In genomic region chr19:42238341-42238715, GRCm38 (mm10) we compare ENCODE assay signal across 12 mouse cellular contexts. TPM values are rescaled to one million over a fixed set of nuclear protein-coding genes. Genes with fewer than 3 reads are reported as not detected.
DNase-seq lines count a peak whose midpoint lies in the region; ATAC-seq and TF ChIP-seq lines count a peak whose summit lies in the region.
"Had no signal": no experiment of that assay in that cellular context is flagged by ENCODE, and none has a peak within 500 bp of the region (broad histone marks: within the 10 kb centered on the region; RNA-seq: fewer than 3 reads in every experiment).

No protein-coding gene starts in this region.

- H3K36me3 ChIP-seq in midbrain, embryonic 13.5 days, result no peaks in the 10 kb centered on the region
- H3K36me3 ChIP-seq in midbrain, embryonic 14.5 days (ENCODE audit: control insufficient read depth, insufficient read depth, low read length), result no peaks in the 10 kb centered on the region
- H3K36me3 ChIP-seq in heart, embryonic 10.5 days, result no peaks in the 10 kb centered on the region
- H3K36me3 ChIP-seq: liver, embryonic 12.5 days had no signal

- no peak for TF ChIP-seq POLR2A in cerebellum, adult 2 months (IDR thresholded peaks at IDR 0.05; ENCODE audit: borderline replicate concordance, insufficient read depth, low read length)

- ATAC-seq in midbrain, embryonic 13.5 days, result no peak
- ATAC-seq in midbrain, embryonic 14.5 days (ENCODE audit: low FRiP score, low TSS enrichment), result no peak
- ATAC-seq: liver, embryonic 12.5 days had no signal

- 17% methylated on average over 7 of the region's 7 CpGs for WGBS in cerebellum, adult 2 months
- WGBS in midbrain, embryonic 13.5 days, result 74% methylated on average over 7 of the region's 7 CpGs
- 68% methylated on average over 7 of the region's 7 CpGs for WGBS in midbrain, embryonic 14.5 days
- 39% methylated on average over 7 of the region's 7 CpGs for WGBS in heart, embryonic 10.5 days

- no peak for TF ChIP-seq CTCF in cerebellum, adult 2 months (IDR thresholded peaks at IDR 0.05; ENCODE audit: borderline replicate concordance, insufficient read depth, low read depth, low read length)

- H3K4me3 ChIP-seq in cerebellum, adult 2 months (replicated peaks; ENCODE audit: insufficient read depth, low read depth, low read length), result no peak overlapping the region
- H3K4me3 ChIP-seq in midbrain, embryonic 13.5 days (replicated peaks), result no peak overlapping the region
- H3K4me3 ChIP-seq in midbrain, embryonic 14.5 days (replicated peaks; ENCODE audit: low read depth, low read length), result no peak overlapping the region
- peak overlapping the region; percentile 31 for H3K4me3 ChIP-seq in heart, embryonic 10.5 days
- H3K4me3 ChIP-seq: layer of hippocampus, adult 2 months; liver, embryonic 12.5 days; megakaryocyte, embryonic 14.5 days had no signal

- H3K4me1 ChIP-seq in cerebellum, adult 2 months (ENCODE audit: control insufficient read depth, insufficient read depth, low read length), result peaks cover 15% of the 10 kb centered on the region
- peaks cover 11% of the 10 kb centered on the region for H3K4me1 ChIP-seq in midbrain, embryonic 13.5 days (replicated peaks)
- H3K4me1 ChIP-seq in midbrain, embryonic 14.5 days (ENCODE audit: control insufficient read depth, insufficient read depth, low read length), result peaks cover 7% of the 10 kb centered on the region; the same call in 1 of the 2 replicates
- peaks cover 30% of the 10 kb centered on the region for H3K4me1 ChIP-seq in heart, embryonic 10.5 days
- H3K4me1 ChIP-seq: liver, embryonic 12.5 days; megakaryocyte, embryonic 14.5 days had no signal

- no peak overlapping the region for H3K27ac ChIP-seq in cerebellum, adult 2 months (ENCODE audit: insufficient read depth, low read length)
- H3K27ac ChIP-seq in midbrain, embryonic 13.5 days, result 0 out of 2 replicates have a peak overlapping the region, but pooled peaks have one; percentile 54
- H3K27ac ChIP-seq in midbrain, embryonic 14.5 days (replicated peaks; ENCODE audit: low read depth, low read length), result no peak overlapping the region
- peak overlapping the region; percentile 68 for H3K27ac ChIP-seq in heart, embryonic 10.5 days
- H3K27ac ChIP-seq: layer of hippocampus, adult 2 months; liver, embryonic 12.5 days had no signal

- no peak overlapping the region for H3K4me2 ChIP-seq in midbrain, embryonic 13.5 days (replicated peaks)
- no peak overlapping the region for H3K4me2 ChIP-seq in midbrain, embryonic 14.5 days (ENCODE audit: low read length)
- H3K4me2 ChIP-seq: liver, embryonic 12.5 days had no signal

- peak; percentile 49 to 55 for DNase-seq in cerebellum, adult 2 months
- no peak for DNase-seq in cerebellum, adult 11-12 months
- DNase-seq in midbrain, embryonic 14.5 days, result no peak
- DNase-seq in heart, embryonic 10.5 days (ENCODE audit: low spot score), result no peak
- DNase-seq in skeletal muscle tissue, adult 2 months (ENCODE audit: low read depth, low spot score), result peak; percentile 81
- DNase-seq in urinary bladder, adult 2 months (ENCODE audit: low spot score), result no peak
- DNase-seq in layer of hippocampus, postnatal 36 days, result no peak

- no peak overlapping the region for H3K9ac ChIP-seq in midbrain, embryonic 13.5 days (replicated peaks)
- H3K9ac ChIP-seq in midbrain, embryonic 14.5 days (replicated peaks; ENCODE audit: low read length), result no peak overlapping the region
- H3K9ac ChIP-seq: liver, embryonic 12.5 days had no signal

- no peaks in the 10 kb centered on the region for H3K27me3 ChIP-seq in cerebellum, adult 2 months (ENCODE audit: control insufficient read depth, insufficient read depth, low read length)
- no peaks in the 10 kb centered on the region for H3K27me3 ChIP-seq in midbrain, embryonic 13.5 days
- no peaks in the 10 kb centered on the region for H3K27me3 ChIP-seq in midbrain, embryonic 14.5 days (ENCODE audit: control insufficient read depth, insufficient read depth, low read length)
- no peaks in the 10 kb centered on the region for H3K27me3 ChIP-seq in heart, embryonic 10.5 days (ENCODE audit: insufficient read depth, poor library complexity, severe bottlenecking)

- no peaks in the 10 kb centered on the region for H3K9me3 ChIP-seq in midbrain, embryonic 13.5 days
- H3K9me3 ChIP-seq in midbrain, embryonic 14.5 days (ENCODE audit: control insufficient read depth, low read length), result no peaks in the 10 kb centered on the region
- H3K9me3 ChIP-seq in heart, embryonic 10.5 days, result no peaks in the 10 kb centered on the region
- H3K9me3 ChIP-seq: liver, embryonic 12.5 days; megakaryocyte, embryonic 14.5 days had no signal

RNA-seq across cellular contexts. Expression of gene Golga7b, which starts 9.0 kb away (rescaled TPM):
- 90.4 and 98.9 TPM in 2 replicates for polyA plus RNA-seq in cerebellum, adult 2 months (2012; rRNA removed)
- 26.3 and 27.5 TPM in 2 replicates for polyA plus RNA-seq in midbrain, embryonic 13.5 days (2015; fragmentation: Nextera tagmentation; extraction: Ambion mirVana)
- 34.1 and 42.2 TPM in 2 replicates for polyA plus RNA-seq in midbrain, embryonic 14.5 days (2014; fragmentation: Nextera tagmentation; extraction: Ambion mirVana)
- polyA plus RNA-seq in heart, embryonic 10.5 days (2016; fragmentation: Nextera tagmentation; extraction: Ambion mirVana), result 0.06 and 0.11 TPM in 2 replicates
- 0.10 TPM in 2 replicates for polyA plus RNA-seq in urinary bladder, adult 2 months (2012; rRNA removed)
- 10 to 100 TPM; 63.7 to 66.8 TPM for total RNA-seq in layer of hippocampus, postnatal 36 days (2021)

RNA-seq across cellular contexts. Expression of gene Sfrp5, which starts 36.3 kb away (rescaled TPM):
- polyA plus RNA-seq in cerebellum, adult 2 months (2012; rRNA removed), result 12.7 and 15.3 TPM in 2 replicates
- 0.11 and 0.17 TPM in 2 replicates for polyA plus RNA-seq in midbrain, embryonic 13.5 days (2015; fragmentation: Nextera tagmentation; extraction: Ambion mirVana)
- polyA plus RNA-seq in midbrain, embryonic 14.5 days (2014; fragmentation: Nextera tagmentation; extraction: Ambion mirVana), result 0.68 and 0.82 TPM in 2 replicates
- polyA plus RNA-seq in heart, embryonic 10.5 days (2016; fragmentation: Nextera tagmentation; extraction: Ambion mirVana), result 7.9 and 18.6 TPM in 2 replicates
- 10.3 and 12.0 TPM in 2 replicates for polyA plus RNA-seq in urinary bladder, adult 2 months (2012; rRNA removed)
- under 1 TPM; 0.17 to 0.20 TPM for total RNA-seq in layer of hippocampus, postnatal 36 days (2021)
- polyA plus RNA-seq: C2C12 had no signal

Comparison
In these comparisons a context has a peak if more than half of its experiments do, and no peak if none do; other contexts are left out.
1. DNase-seq: peak in cerebellum, adult 2 months (2 of 2) and skeletal muscle tissue, adult 2 months (single experiment); none in cerebellum, adult 11-12 months (single experiment), midbrain, embryonic 14.5 days (single experiment), heart, embryonic 10.5 days (single experiment), urinary bladder, adult 2 months (single experiment) and layer of hippocampus, postnatal 36 days (0 of 2).
2. H3K27ac ChIP-seq: peak in midbrain, embryonic 13.5 days (single experiment) and heart, embryonic 10.5 days (single experiment); none in cerebellum, adult 2 months (single experiment) and midbrain, embryonic 14.5 days (single experiment).
3. RNA of gene Golga7b, which starts 9.0 kb away (polyA plus RNA-seq): 90.4 to 98.9 TPM in cerebellum, adult 2 months, 34.1 to 42.2 TPM in midbrain, embryonic 14.5 days and 26.3 to 27.5 TPM in midbrain, embryonic 13.5 days; 0.10 TPM in urinary bladder, adult 2 months and 0.06 to 0.11 TPM in heart, embryonic 10.5 days; every median in the first group is over 10 times any median in the second.